Mouse (Mus musculus): ENCODE data around the gene Col11a2.

DNA sequence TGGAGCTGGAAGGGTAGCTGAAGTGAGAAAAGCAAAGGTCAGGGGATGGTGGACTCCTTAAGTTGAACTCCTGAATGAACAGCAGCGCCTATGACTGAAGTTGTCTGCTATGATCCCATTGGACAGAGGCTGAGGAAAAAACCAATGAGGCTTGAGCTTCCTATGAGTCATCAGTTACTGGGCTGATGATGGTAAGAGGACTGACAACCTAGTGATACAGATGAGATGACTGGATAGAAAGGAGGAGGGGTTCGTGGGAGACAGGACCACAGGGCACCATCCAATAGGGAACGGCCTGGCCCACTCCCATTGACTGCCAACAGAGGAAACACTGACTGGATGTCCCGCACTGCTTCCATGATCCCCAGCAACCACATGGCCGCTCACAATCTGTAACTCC is 40.4 kb downstream of the Col11a2 start:
- TF ChIP-seq CTCF (conservative IDR thresholded peaks at IDR 0.05; ENCODE audit: insufficient read depth, insufficient read length, low read depth, low read length) (no peak), POLR2A (IDR thresholded peaks at IDR 0.05; ENCODE audit: low read depth, low read length) (no peak)
